ENCODE assay signal across 18 mouse cellular contexts in genomic region chr16:35974021-35974420, GRCm38 (mm10).
"Had no signal": no experiment of that assay in that cellular context is flagged by ENCODE, and none has a peak within 500 bp of the region (broad histone marks: within the 10 kb centered on the region; RNA-seq: fewer than 3 reads in every experiment).

No protein-coding gene starts in this region.

- H3K4me3 ChIP-seq: midbrain, embryonic 10.5 days; midbrain, embryonic 12.5 days; myocyte; neural tube, embryonic 13.5 days; neural tube, embryonic 15.5 days; stomach, embryonic 15.5 days had no signal

- H3K4me1 ChIP-seq: midbrain, embryonic 10.5 days; midbrain, embryonic 12.5 days; neural tube, embryonic 13.5 days; neural tube, embryonic 15.5 days; stomach, embryonic 15.5 days had no signal

- H3K27ac ChIP-seq: midbrain, embryonic 10.5 days; midbrain, embryonic 12.5 days; neural tube, embryonic 13.5 days; neural tube, embryonic 15.5 days; stomach, embryonic 15.5 days; stomach, postnatal 0 days had no signal

- ATAC-seq: midbrain, embryonic 16.5 days had no signal

- H3K4me2 ChIP-seq: lung, embryonic 14.5 days; midbrain, embryonic 12.5 days; neural tube, embryonic 13.5 days; neural tube, embryonic 15.5 days; stomach, embryonic 15.5 days had no signal

- DNase-seq: lung, adult 18-20 months; lung, embryonic 14.5 days; lung, postnatal 10 days; lung, postnatal 4 days; midbrain, embryonic 14.5 days; retina, postnatal 1 day; right cerebral cortex, adult 18-20 months; thymus, adult 2 months; thymus, postnatal 25 days; thymus, postnatal 4 days had no signal

- H3K9ac ChIP-seq: lung, embryonic 14.5 days; midbrain, embryonic 12.5 days; neural tube, embryonic 13.5 days; neural tube, embryonic 15.5 days; stomach, embryonic 15.5 days had no signal

- H3K36me3 ChIP-seq: midbrain, embryonic 10.5 days; midbrain, embryonic 12.5 days; neural tube, embryonic 13.5 days; neural tube, embryonic 15.5 days had no signal

- H3K9me3 ChIP-seq: midbrain, embryonic 10.5 days; midbrain, embryonic 12.5 days; neural tube, embryonic 13.5 days; neural tube, embryonic 15.5 days; stomach, embryonic 15.5 days had no signal

- H3K27me3 ChIP-seq: midbrain, embryonic 12.5 days; neural tube, embryonic 13.5 days; neural tube, embryonic 15.5 days; stomach, embryonic 15.5 days had no signal
